ENCODE assay signal across 15 mouse cellular contexts in genomic region chr3:152469423-152470200, GRCm38 (mm10).
A peak's percentile ranks its signal among the peaks of the same experiment; 100 is the strongest.
DNase-seq lines count a peak whose midpoint lies in the region; ATAC-seq and TF ChIP-seq lines count a peak whose summit lies in the region.
"Had no signal": no experiment of that assay in that cellular context is flagged by ENCODE, and none has a peak within 500 bp of the region (broad histone marks: within the 10 kb centered on the region; RNA-seq: fewer than 3 reads in every experiment).

No protein-coding gene starts in this region.

- no peak for ATAC-seq in kidney, postnatal 0 days (replicated peaks; ENCODE audit: low FRiP score, low read depth)
- no peak for ATAC-seq in heart, postnatal 0 days (ENCODE audit: insufficient read depth, low read depth)
- no peak for ATAC-seq in hindbrain, postnatal 0 days
- no peak for ATAC-seq in megakaryocyte, adult 5-6 weeks (ENCODE audit: poor library complexity, severe bottlenecking)

- TF ChIP-seq CTCF in kidney, postnatal 0 days (IDR thresholded peaks at IDR 0.05; ENCODE audit: low read depth) = no peak
- TF ChIP-seq CTCF in CH12.LX (conservative IDR thresholded peaks at IDR 0.05 in 1 of 2, IDR thresholded peaks at IDR 0.05 in 1 of 2; ENCODE audit: low read depth in 2 of 2, low read length in 2 of 2) = no peak
- TF ChIP-seq CTCF in heart, postnatal 0 days (IDR thresholded peaks at IDR 0.05; ENCODE audit: low read depth) = no peak
- TF ChIP-seq CTCF in hindbrain, postnatal 0 days (IDR thresholded peaks at IDR 0.05; ENCODE audit: low read depth) = no peak

- in situ Hi-C loops in CH12.LX (cut with MboI; ENCODE audit: low pct_ligation_motif_present, low pct_unique_long_range_greater_than_20kb, low sequenced_read_pairs) = loop anchor here (10.0 kb wide), 1 partner anchor 245 kb away; the partner anchor contains the start of gene Pigk

- 40% methylated on average over 18 of the region's 18 CpGs for WGBS in kidney, postnatal 0 days
- 76% methylated on average over 18 of the region's 18 CpGs for WGBS in embryonic facial prominence, embryonic 10.5 days
- 43% methylated on average over 18 of the region's 18 CpGs for WGBS in heart, postnatal 0 days
- WGBS in hindbrain, postnatal 0 days = 72% methylated on average over 18 of the region's 18 CpGs

- no peak for TF ChIP-seq RAD21 in CH12.LX (IDR thresholded peaks at IDR 0.05; ENCODE audit: low read depth, low read length)

- no peak for TF ChIP-seq EP300 in CH12.LX (IDR thresholded peaks at IDR 0.05; ENCODE audit: low read length)
- no peak for TF ChIP-seq EP300 in heart, postnatal 0 days (IDR thresholded peaks at IDR 0.05; ENCODE audit: low read depth)

- H3K4me1 ChIP-seq in kidney, postnatal 0 days (replicated peaks; ENCODE audit: insufficient read depth, low read length) = no peaks in the 10 kb centered on the region
- peaks cover 16 to 37% of the 10 kb centered on the region in 2 experiments for H3K4me1 ChIP-seq in CH12.LX (ENCODE audit: control insufficient read depth in 1 of 2, insufficient read depth in 2 of 2)
- peaks cover 16% of the 10 kb centered on the region for H3K4me1 ChIP-seq in embryonic facial prominence, embryonic 10.5 days
- peaks cover 10% of the 10 kb centered on the region; the same call in 1 of the 2 replicates for H3K4me1 ChIP-seq in heart, postnatal 0 days (ENCODE audit: control insufficient read depth, insufficient read depth)
- H3K4me1 ChIP-seq in hindbrain, postnatal 0 days (ENCODE audit: insufficient read depth, low read length) = no peaks in the 10 kb centered on the region
- H3K4me1 ChIP-seq: forebrain, embryonic 12.5 days; hindbrain, embryonic 15.5 days; midbrain, embryonic 10.5 days had no signal

- peaks cover 3% of the 10 kb centered on the region; the same call in 1 of the 2 replicates for H3K79me2 ChIP-seq in CH12.LX (replicated peaks; ENCODE audit: control insufficient read depth, extremely low read depth, insufficient read depth, poor library complexity, severe bottlenecking)

- H3K9me3 ChIP-seq in kidney, postnatal 0 days (replicated peaks; ENCODE audit: low read length) = no peaks in the 10 kb centered on the region
- H3K9me3 ChIP-seq in CH12.LX (replicated peaks; ENCODE audit: low read length) = no peaks in the 10 kb centered on the region
- no peaks in the 10 kb centered on the region for H3K9me3 ChIP-seq in embryonic facial prominence, embryonic 10.5 days
- no peaks in the 10 kb centered on the region for H3K9me3 ChIP-seq in heart, postnatal 0 days (replicated peaks; ENCODE audit: control insufficient read depth, low read length)
- H3K9me3 ChIP-seq in hindbrain, postnatal 0 days (ENCODE audit: low read length) = no peaks in the 10 kb centered on the region
- H3K9me3 ChIP-seq: forebrain, embryonic 12.5 days; hindbrain, embryonic 15.5 days; midbrain, embryonic 10.5 days had no signal

- no peak overlapping the region; the same call in 1 of the 2 replicates for H3K9ac ChIP-seq in kidney, postnatal 0 days (ENCODE audit: low read depth, low read length)
- peak overlapping the region; percentile 70 for H3K9ac ChIP-seq in CH12.LX (ENCODE audit: insufficient read depth, low read depth)
- no peak overlapping the region for H3K9ac ChIP-seq in heart, postnatal 0 days (replicated peaks; ENCODE audit: low read depth, low read length)
- no peak overlapping the region for H3K9ac ChIP-seq in hindbrain, postnatal 0 days (replicated peaks; ENCODE audit: low read length)
- H3K9ac ChIP-seq: forebrain, embryonic 12.5 days; hindbrain, embryonic 15.5 days had no signal

- no peak overlapping the region for H3K4me3 ChIP-seq in kidney, postnatal 0 days (replicated peaks; ENCODE audit: low read depth, low read length)
- H3K4me3 ChIP-seq in CH12.LX (replicated peaks in 1 of 3; ENCODE audit: low read depth in 2 of 3, low read length in 2 of 3, poor library complexity in 1 of 3) = peak overlapping the region; percentile 57 to 65 (median 59)
- no peak overlapping the region for H3K4me3 ChIP-seq in embryonic facial prominence, embryonic 10.5 days
- no peak overlapping the region for H3K4me3 ChIP-seq in heart, postnatal 0 days (ENCODE audit: low read depth, low read length)
- H3K4me3 ChIP-seq in hindbrain, postnatal 0 days (ENCODE audit: low read length) = no peak overlapping the region
- H3K4me3 ChIP-seq: forebrain, embryonic 12.5 days; hindbrain, embryonic 15.5 days; midbrain, embryonic 10.5 days had no signal

- H3K4me2 ChIP-seq in kidney, postnatal 0 days (ENCODE audit: low read length) = no peak overlapping the region
- peak overlapping the region; percentile 39 for H3K4me2 ChIP-seq in CH12.LX (ENCODE audit: insufficient read depth, low read depth, poor library complexity, severe bottlenecking)
- H3K4me2 ChIP-seq in heart, postnatal 0 days (ENCODE audit: low read depth, low read length) = no peak overlapping the region
- H3K4me2 ChIP-seq in hindbrain, postnatal 0 days (ENCODE audit: low read depth, low read length) = no peak overlapping the region
- H3K4me2 ChIP-seq: forebrain, embryonic 12.5 days; hindbrain, embryonic 15.5 days; liver, embryonic 11.5 days had no signal

- no peak for DNase-seq in kidney, postnatal 0 days (ENCODE audit: low spot score)
- DNase-seq in kidney, adult 18-20 months = no peak
- DNase-seq in CH12.LX (ENCODE audit: extremely low read depth) = peak; percentile 66
- DNase-seq in embryonic facial prominence, embryonic 10.5 days (ENCODE audit: low spot score) = no peak
- DNase-seq in heart, postnatal 0 days (ENCODE audit: low spot score) = no peak
- DNase-seq in hindbrain, postnatal 0 days (ENCODE audit: low spot score) = no peak
- no peak for DNase-seq in lung, postnatal 4 days
- DNase-seq: cerebellum, adult 8-10 months; gastrocnemius, postnatal 10 days; spleen, adult 18-20 months had no signal

- no peaks in the 10 kb centered on the region for H3K36me3 ChIP-seq in kidney, postnatal 0 days (ENCODE audit: insufficient read depth, low read length)
- peaks cover 2 to 32% of the 10 kb centered on the region in 2 experiments for H3K36me3 ChIP-seq in CH12.LX (replicated peaks in 1 of 2; ENCODE audit: control insufficient read depth in 1 of 2, insufficient read depth in 1 of 2, low read length in 1 of 2)
- H3K36me3 ChIP-seq in embryonic facial prominence, embryonic 10.5 days (replicated peaks) = no peaks in the 10 kb centered on the region
- H3K36me3 ChIP-seq in heart, postnatal 0 days (replicated peaks; ENCODE audit: control insufficient read depth, insufficient read depth, low read length) = no peaks in the 10 kb centered on the region
- H3K36me3 ChIP-seq in hindbrain, postnatal 0 days (ENCODE audit: insufficient read depth, low read length) = no peaks in the 10 kb centered on the region
- H3K36me3 ChIP-seq: forebrain, embryonic 12.5 days; hindbrain, embryonic 15.5 days; midbrain, embryonic 10.5 days had no signal

- H3K27ac ChIP-seq in kidney, postnatal 0 days = 0 out of 2 replicates have a peak overlapping the region, but pooled peaks have one; percentile 6
- peak overlapping the region; percentile 97 for H3K27ac ChIP-seq in CH12.LX (ENCODE audit: insufficient read depth, low read depth)
- H3K27ac ChIP-seq in embryonic facial prominence, embryonic 10.5 days (replicated peaks) = peak overlapping the region; percentile 63
- peak overlapping the region; percentile 31; the same call in 1 of the 2 replicates for H3K27ac ChIP-seq in heart, postnatal 0 days (ENCODE audit: low read depth)
- H3K27ac ChIP-seq in hindbrain, postnatal 0 days = no peak overlapping the region
- H3K27ac ChIP-seq: forebrain, embryonic 12.5 days; hindbrain, embryonic 15.5 days; midbrain, embryonic 10.5 days had no signal

- dilution Hi-C loops in CH12.LX (cut with MboI; ENCODE audit: extremely low pct_ligation_motif_present, extremely low pct_unique_long_range_greater_than_20kb, low sequenced_read_pairs) = no loop called here

- no peaks in the 10 kb centered on the region for H3K27me3 ChIP-seq in kidney, postnatal 0 days (ENCODE audit: insufficient read depth, low read length)
- no peaks in the 10 kb centered on the region for H3K27me3 ChIP-seq in CH12.LX (replicated peaks)
- no peaks in the 10 kb centered on the region for H3K27me3 ChIP-seq in embryonic facial prominence, embryonic 10.5 days (replicated peaks; ENCODE audit: low read depth, poor library complexity, severe bottlenecking)
- no peaks in the 10 kb centered on the region for H3K27me3 ChIP-seq in heart, postnatal 0 days (ENCODE audit: control insufficient read depth, insufficient read depth, low read length)
- no peaks in the 10 kb centered on the region for H3K27me3 ChIP-seq in hindbrain, postnatal 0 days (ENCODE audit: insufficient read depth, low read length)
- H3K27me3 ChIP-seq: forebrain, embryonic 12.5 days; hindbrain, embryonic 15.5 days had no signal

- TF ChIP-seq POLR2A in CH12.LX (IDR thresholded peaks at IDR 0.05; ENCODE audit: low read depth, low read length) = peak; percentile 62; the same call in 1 of the 2 replicates

TF ChIP-seq in CH12.LX, 34 proteins besides CTCF, POLR2A, EP300 and RAD21 (continues in another document):
- peak; percentile 60 for TF ChIP-seq TBP (conservative IDR thresholded peaks at IDR 0.05; ENCODE audit: low read depth, low read length)
- TF ChIP-seq USF1 (IDR thresholded peaks at IDR 0.05; ENCODE audit: low read depth, low read length) = no peak
- TF ChIP-seq JUND (conservative IDR thresholded peaks at IDR 0.05; ENCODE audit: low read depth, low read length) = peak; percentile 46; the same call in 1 of the 2 replicates
- no peak for TF ChIP-seq ZNF384 (IDR thresholded peaks at IDR 0.05; ENCODE audit: low read depth, low read length)
- peak; percentile 71 for TF ChIP-seq IRF4 (IDR thresholded peaks at IDR 0.05; ENCODE audit: low read depth, low read length)
- peak; percentile 49; the same call in 1 of the 2 replicates for TF ChIP-seq JUN (IDR thresholded peaks at IDR 0.05; ENCODE audit: insufficient read depth, low read depth, low read length)
- peak; percentile 69; the same call in 1 of the 2 replicates for TF ChIP-seq MXI1 (IDR thresholded peaks at IDR 0.05; ENCODE audit: low read depth, low read length)
- 0 out of 2 replicates have a peak, but pooled peaks have one; percentile 21 for TF ChIP-seq MAFK (IDR thresholded peaks at IDR 0.05; ENCODE audit: insufficient replicate concordance, low read length)
- no peak for TF ChIP-seq MAX (IDR thresholded peaks at IDR 0.05; ENCODE audit: low read length)
- TF ChIP-seq RCOR1 (conservative IDR thresholded peaks at IDR 0.05; ENCODE audit: low read depth, low read length) = no peak
- no peak for TF ChIP-seq NELFE (IDR thresholded peaks at IDR 0.05; ENCODE audit: low read depth, low read length)
- TF ChIP-seq SIN3A (IDR thresholded peaks at IDR 0.05; ENCODE audit: low read length) = no peak
- no peak; the same call in 1 of the 2 replicates for TF ChIP-seq UBTF (IDR thresholded peaks at IDR 0.05; ENCODE audit: low read depth, low read length)
- TF ChIP-seq BHLHE40 (IDR thresholded peaks at IDR 0.05; ENCODE audit: low read depth, low read length) = peak; percentile 98
- TF ChIP-seq ZC3H11A (IDR thresholded peaks at IDR 0.05; ENCODE audit: low read depth, low read length) = no peak
- TF ChIP-seq POLR2AphosphoS2 (IDR thresholded peaks at IDR 0.05; ENCODE audit: low read depth, low read length) = no peak
- peak; percentile 39; the same call in 1 of the 2 replicates for TF ChIP-seq ZMIZ1 (IDR thresholded peaks at IDR 0.05; ENCODE audit: low read depth, low read length)

Comparison
In these comparisons a context has a peak if more than half of its experiments do, and no peak if none do; other contexts are left out.
1. H3K4me3 ChIP-seq: peak in CH12.LX (3 of 3); none in kidney, postnatal 0 days (single experiment), embryonic facial prominence, embryonic 10.5 days (single experiment), heart, postnatal 0 days (single experiment) and hindbrain, postnatal 0 days (single experiment).